Mouse (Mus musculus) mature B cell (primary cell): ENCODE results near the gene Rbck1.

ENCODE experiments used
- in situ Hi-C: fragments of 300-500 bp; cut with MboI; formaldehyde crosslinking; loops from 2 replicates; pipeline ENCODE4 v1.14.3; 2019

The Rbck1 gene

DNA sequence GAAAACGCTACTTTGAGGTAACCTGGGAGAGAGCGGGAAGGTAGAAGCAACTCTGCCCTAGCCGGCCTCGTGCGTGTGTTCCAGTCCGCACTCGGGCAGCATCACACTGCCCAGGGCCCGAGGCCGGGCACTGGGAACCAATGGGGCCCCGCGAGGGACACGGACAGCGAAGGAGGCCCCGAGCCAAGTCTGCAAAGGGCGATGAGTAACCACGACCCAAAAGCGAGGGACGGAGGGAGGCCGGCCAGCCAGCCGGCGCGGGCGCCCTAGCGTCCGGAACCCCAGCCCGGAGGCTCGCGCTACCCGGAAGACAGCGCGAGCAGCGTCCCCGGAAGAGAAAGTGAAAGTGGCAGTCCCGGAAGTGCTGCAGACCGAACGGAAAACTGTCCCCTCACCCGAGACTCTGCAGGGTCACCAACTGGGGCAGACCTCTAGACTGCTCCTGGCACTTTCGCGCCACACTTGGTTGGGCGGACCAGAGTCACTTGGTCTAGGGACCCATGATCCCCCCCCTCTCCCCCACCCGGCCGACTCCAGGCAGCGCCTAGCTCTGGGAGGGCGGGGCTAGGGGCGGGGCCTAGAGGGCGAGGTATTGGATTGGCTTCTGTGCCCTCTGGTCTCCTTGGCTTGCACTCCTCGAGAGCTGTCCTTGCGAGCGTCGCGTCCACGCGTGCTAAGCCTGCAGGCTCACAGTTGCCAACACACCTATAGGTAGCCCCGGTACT lies at the start of gene Rbck1:
Gene Rbck1 (minus strand): TSS at position 553 of the 725 bp plus-strand sequence.
- in situ Hi-C loops: no loop called here

DNA sequence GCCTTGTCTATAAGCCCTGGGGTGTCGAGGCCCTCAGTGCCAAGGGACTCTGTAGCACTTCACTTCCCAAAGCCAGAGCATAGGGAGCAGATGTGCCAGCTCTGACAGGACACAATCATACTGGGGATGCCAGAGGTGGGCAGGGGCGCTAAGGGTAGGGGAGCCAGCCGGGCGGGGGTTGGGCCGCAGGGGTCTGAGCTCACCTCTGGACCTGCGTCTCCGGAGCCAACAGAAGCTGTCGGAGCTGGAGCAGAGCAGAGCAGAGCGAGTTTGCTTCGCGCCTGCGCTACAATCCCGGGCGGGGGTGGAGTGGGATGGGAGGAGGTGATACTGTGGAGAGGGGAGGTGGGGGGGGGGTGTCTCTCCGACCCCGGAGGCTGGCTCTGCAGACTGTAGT lies 43.9 kb upstream of the Rbck1 start, which contains the start of gene Nrsn2:
Gene Nrsn2 (minus strand): TSS at position 294 of the 397 bp plus-strand sequence.
- in situ Hi-C loops: no loop called here

GRCm38 (mm10) chr2:152375652-152376344 lies 43.3 kb upstream of the Rbck1 start:
- in situ Hi-C loops: no loop called here

DNA sequence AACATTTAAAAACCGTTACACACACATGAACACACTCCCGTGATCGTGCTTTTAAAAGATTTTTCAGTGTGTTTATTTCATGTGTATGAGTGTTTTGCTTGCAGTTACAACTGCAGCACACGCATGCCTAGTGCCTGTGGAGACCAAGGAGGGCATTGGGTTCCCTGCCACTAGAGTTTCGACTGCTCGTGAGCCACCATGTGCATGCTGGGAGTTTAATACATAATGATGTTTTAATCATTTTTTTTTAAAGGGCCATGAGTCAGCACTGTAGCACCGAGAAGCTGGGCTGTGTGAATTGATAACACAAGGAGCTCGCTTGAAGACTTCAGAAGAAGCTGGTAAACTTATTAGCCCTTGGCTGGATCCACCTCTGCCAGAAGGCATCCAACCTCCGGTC lies 41.1 kb upstream of the Rbck1 start:
- in situ Hi-C loops: loop anchor here (25.0 kb wide), 1 partner anchor 261 kb away; the partner anchor contains the start of gene Srxn1

DNA sequence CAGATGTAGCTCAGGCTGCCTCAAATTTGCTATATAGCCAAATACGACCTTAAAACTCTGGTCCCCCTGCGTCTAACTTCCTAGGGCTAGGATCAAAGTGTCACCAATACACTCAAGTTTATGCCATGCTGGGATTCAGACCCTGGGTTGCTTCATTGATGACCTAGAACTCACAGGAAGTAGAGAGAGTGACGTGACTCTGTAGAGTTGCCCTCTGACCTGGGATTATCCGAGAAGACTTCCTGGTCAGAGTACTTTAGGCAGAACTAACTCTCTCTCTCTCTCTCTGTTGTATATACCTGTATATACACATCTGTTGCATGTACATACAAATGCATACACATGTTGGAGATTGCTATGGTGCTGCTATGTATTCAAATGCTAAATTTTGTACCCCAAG lies 40.2 kb upstream of the Rbck1 start:
- in situ Hi-C loops: loop anchor here (25.0 kb wide), 1 partner anchor 260 kb away; the partner anchor contains the start of gene Srxn1

- in situ Hi-C loops: loop anchor here (25.0 kb wide), 1 partner anchor 260 kb away; the partner anchor contains the start of gene Srxn1
These were observed 39.7 kb upstream of the Rbck1 start for GRCm38 (mm10) chr2:152372104-152372503.

GRCm38 (mm10) chr2:152368532-152369140 lies 36.2 kb upstream of the Rbck1 start:
- in situ Hi-C loops: loop anchor here (25.0 kb wide), 1 partner anchor 256 kb away; the partner anchor contains the start of gene Srxn1

GRCm38 (mm10) chr2:152367917-152368316 lies 35.5 kb upstream of the Rbck1 start:
- in situ Hi-C loops: loop anchor here (25.0 kb wide), 1 partner anchor 256 kb away; the partner anchor contains the start of gene Srxn1

DNA sequence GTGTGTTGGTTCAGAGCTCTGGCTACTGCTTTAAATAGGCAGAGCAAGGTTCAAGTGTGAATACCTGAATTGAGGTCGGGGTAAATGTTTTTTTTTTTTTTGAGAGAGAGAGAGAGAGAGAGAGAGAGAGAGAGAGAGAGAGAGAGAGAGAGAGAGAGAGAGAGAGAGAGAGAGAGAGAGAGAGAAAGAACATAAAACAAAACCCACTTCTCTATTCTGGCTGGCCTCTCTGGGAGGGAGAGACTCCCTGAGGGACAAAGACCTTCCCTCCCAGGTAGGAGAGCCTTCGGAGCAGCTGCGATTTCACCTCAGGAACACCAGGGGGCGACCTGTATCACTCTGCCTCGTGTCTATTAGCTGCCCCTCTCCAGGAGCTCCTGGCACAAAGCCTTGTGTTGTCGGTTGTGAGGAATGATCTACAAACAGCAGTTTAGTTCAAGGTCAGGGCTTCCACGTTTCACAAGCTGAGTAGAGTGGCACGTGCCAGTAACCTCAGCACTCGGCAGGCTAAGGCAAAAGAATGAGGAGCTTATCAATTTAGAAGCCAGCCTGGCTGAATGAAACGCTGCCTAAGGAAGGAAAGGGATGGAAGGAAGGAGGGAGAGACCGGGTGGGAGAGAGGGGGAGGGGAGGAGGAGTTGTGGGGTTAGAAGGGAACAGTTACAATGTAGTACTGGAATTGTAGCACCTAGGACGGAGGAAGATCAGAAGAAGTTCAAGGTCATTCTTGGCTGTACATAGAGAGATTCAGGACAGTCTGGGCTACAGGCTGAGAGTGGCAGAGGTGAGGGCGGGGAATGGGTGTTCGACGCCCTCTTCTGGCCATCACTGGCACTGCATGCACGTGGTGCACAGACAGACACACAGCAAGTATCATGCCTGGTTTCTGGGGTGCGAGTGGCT lies 31.0 kb upstream of the Rbck1 start:
- in situ Hi-C loops: loop anchor here (25.0 kb wide), 1 partner anchor 251 kb away; the partner anchor contains the start of gene Srxn1

- in situ Hi-C loops: loop anchor here (25.0 kb wide), 1 partner anchor 249 kb away; the partner anchor contains the start of gene Srxn1
These were observed 28.7 kb upstream of the Rbck1 start for GRCm38 (mm10) chr2:152361193-152361592.

GRCm38 (mm10) chr2:152360271-152360775 lies 27.9 kb upstream of the Rbck1 start:
- in situ Hi-C loops: loop anchor here (25.0 kb wide), 1 partner anchor 248 kb away; the partner anchor contains the start of gene Srxn1

- in situ Hi-C loops: loop anchor here (25.0 kb wide), 1 partner anchor 247 kb away; the partner anchor contains the start of gene Srxn1
These were observed 27.2 kb upstream of the Rbck1 start for GRCm38 (mm10) chr2:152359616-152360015.

GRCm38 (mm10) chr2:152358977-152359376 lies 26.5 kb upstream of the Rbck1 start:
- in situ Hi-C loops: loop anchor here (25.0 kb wide), 1 partner anchor 247 kb away; the partner anchor contains the start of gene Srxn1

GRCm38 (mm10) chr2:152357254-152357653 lies 24.8 kb upstream of the Rbck1 start:
- in situ Hi-C loops: loop anchor here (25.0 kb wide), 1 partner anchor 245 kb away; the partner anchor contains the start of gene Srxn1

DNA sequence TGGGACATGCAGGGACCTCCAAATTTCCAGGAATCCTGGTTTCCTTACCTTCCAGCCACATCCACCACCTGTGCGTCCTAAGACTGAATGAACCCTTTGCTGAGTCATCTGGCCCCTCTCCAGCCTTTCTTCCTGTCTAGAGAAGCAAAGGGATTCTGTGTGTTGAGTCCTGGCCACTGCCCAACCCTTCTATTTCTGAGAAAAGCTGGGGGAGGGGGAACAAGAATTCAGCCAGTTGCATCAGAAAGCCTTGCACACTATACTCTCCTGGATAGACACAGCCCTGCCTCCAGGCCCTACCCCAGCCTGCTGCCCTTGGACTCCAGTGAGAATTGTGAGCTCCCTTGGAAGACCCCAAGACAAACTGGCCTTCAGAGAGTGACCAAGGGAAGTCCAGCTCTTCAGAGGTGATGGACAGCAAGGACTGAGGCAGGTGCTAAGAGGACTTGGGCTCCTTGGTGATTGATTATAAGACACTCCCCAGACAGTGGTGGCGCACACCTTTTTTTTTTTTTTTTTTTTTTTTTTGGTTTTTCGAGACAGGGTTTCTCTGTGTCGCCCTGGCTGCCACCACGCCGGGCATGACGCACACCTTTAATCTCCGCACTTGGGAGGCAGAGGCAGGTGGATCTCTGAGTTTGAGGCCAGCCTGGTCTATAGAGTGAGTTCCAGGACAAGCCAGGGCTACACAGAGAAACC lies 17.5 kb upstream of the Rbck1 start:
- in situ Hi-C loops: loop anchor here (25.0 kb wide), 1 partner anchor 238 kb away; the partner anchor contains the start of gene Srxn1

DNA sequence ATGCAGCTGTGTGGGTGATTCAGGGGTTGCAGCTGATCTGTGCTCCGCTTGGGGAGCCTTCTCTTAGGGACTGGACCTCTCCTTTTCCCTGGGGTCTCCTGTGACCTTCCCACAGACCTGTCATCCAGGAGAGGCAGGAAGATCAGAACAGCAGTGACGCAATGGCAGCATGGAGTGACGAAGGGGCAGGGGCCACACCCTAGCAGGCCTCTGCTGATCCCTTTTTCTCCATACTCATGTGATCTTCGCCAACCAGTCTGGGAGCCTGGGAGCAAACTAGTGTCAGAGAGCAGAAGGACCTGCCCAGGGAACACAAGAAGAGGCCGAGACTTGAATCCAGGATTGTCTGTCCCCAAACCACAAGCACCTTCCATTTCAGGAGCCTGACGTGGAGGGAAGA lies 16.8 kb upstream of the Rbck1 start:
- in situ Hi-C loops: no loop called here

- in situ Hi-C loops: no loop called here
These were observed 15.3 kb upstream of the Rbck1 start for GRCm38 (mm10) chr2:152347722-152348121.

GRCm38 (mm10) chr2:152346776-152347465 lies 14.5 kb upstream of the Rbck1 start:
- in situ Hi-C loops: no loop called here

- in situ Hi-C loops: no loop called here
These were observed 12.9 kb upstream of the Rbck1 start for GRCm38 (mm10) chr2:152345393-152345792.
